Mouse (Mus musculus) adrenal gland, postnatal 10 days (tissue): ENCODE measurements around the gene Gm16442. TPM values are rescaled to one million over a fixed set of nuclear protein-coding genes. Genes with fewer than 3 reads are reported as not detected.
"Not testable (repeated sequence)": the region's sequence is repeated elsewhere in the genome, so short reads cannot be mapped to it uniquely, and the experiment has no call there.

ENCODE experiments used
- DNase-seq: peaks from one replicate; pipeline ENCODE4 v3.0.0; 2021; ENCODE audit warnings: mixed read lengths
- long read RNA-seq, 2 experiments: library from polyadenylated mRNA; stranded (forward); transcript quantifications; one replicate each; pipeline ENCODE4 v2.0.0; 2021
- total RNA-seq, 2 experiments: library from RNA; stranded (reverse); gene quantifications; 2 replicates each; pipeline ENCODE4 v1.2.3; 2021

Gene Gm16442
- not detected for total RNA-seq
- long read RNA-seq, experiment 1 = 0 reads
- long read RNA-seq, experiment 2 = 0 reads

DNA sequence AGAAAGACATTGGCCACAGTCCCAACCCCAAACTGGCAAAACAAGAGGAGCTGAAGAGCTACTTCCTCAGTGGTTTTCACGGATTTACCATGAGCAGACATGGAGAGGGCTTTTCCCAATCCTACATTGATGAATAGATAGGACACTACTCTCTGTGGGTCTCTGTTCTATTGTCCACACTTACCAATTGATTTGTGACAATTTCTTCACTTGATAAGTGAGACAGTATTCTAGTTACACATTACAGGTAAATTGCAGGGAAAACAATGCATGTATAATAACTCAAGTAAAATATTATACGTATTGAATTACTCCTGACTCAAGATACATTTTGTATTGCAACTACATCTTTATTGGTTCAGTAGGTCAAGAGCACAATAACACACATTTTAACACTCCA is at the start of gene Gm16442:
Gene Gm16442, minus strand, starts transcription at position 101 of the 400 bp plus-strand sequence.
- DNase-seq = not testable (repeated sequence)

DNA sequence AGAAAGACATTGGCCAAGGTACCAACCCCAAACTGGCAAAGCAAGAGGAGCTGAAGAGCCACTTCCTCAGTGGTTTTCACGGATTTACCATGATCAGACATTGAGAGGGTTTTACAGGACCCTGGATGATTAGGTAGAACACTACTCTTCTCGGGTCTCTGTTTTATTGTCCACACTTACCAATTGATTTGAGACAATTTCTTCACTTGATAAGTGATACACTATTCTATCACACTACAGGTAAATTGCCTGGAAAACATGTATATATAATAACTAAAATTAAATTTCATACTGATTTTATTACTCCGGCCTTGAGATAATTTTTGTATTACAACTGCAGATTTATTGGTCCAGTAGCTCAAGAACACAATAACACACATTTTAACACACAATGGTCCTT is 45.9 kb upstream of the Gm16442 start, which contains the start of gene Vmn1r94:
Gene Vmn1r94, minus strand, starts transcription at position 101 of the 400 bp plus-strand sequence.
- DNase-seq = not testable (repeated sequence)

DNA sequence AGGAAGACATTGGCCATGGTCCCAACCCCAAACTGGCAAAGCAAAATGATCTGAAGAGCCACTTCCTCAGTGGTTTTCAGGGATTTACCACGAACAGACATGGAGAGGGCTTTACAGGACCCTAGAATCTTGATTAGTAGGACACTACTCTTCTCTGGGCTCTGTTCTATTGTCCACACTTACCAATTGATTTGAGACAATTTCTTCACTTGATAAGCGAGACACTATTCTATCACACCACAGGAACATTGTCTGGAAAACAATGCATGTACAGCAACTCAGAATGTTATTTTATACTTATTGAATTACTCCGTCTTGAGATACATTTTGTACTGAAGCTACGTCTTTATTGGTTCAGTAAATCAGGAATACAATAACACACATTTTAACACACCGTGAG is 16.6 kb upstream of the Gm16442 start, which contains the start of gene Vmn1r93:
Gene Vmn1r93, minus strand, starts transcription at position 101 of the 400 bp plus-strand sequence.
- DNase-seq = not testable (repeated sequence)

DNA sequence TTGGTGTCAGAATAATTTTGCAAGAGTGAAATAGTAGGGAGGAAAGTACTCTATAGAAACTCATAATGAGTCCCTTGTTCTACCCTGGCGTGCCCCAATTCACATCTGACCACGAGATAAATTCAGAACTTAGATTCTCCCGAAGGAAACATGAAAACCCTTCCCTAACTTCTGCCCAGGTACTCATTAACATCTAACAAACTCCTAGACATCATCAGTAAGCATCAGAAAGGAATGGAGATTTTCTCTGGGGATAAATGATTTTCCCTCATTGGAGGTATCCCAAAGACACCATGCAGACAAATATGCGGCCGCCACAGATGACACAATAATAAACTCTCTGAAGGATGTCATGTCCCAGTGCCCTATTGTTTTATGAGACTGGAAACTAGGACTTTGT is 23.0 kb downstream of the Gm16442 start, which contains the start of gene Vmn1r91:
Gene Vmn1r91, plus strand, starts transcription at position 301 of the 400 bp plus-strand sequence.
- DNase-seq = not testable (repeated sequence)

DNA sequence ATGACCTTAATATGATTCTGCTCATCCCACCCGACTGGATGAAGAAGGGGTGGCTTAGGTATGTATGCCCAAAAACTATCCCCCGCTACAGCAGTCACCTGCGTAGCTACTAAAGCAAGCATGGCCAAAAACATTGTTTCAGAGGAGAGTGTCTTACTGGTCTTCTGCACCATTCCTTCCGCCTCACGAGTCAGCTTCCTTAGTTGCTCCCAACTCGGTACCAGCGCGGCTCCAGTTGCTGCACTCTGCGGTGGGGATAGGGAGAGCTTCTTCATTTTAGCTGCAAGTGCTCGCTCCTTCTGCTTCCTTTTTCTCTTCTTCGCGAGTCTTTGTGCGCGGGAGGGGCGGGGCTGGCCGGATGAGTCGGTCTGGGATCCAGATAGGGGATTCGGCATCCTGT is 44.3 kb downstream of the Gm16442 start:
- not testable (repeated sequence) for DNase-seq

Other genes with a start within 250 kb of the Gm16442 start
- not detected for gene Ceacam19, start 234.6 kb downstream of the Gm16442 start, total RNA-seq
- gene Pvr, start 201.4 kb downstream of the Gm16442 start, total RNA-seq = 10 to 100 TPM; 20.9 to 24.9 TPM
- gene Igsf23, start 171.8 kb downstream of the Gm16442 start, total RNA-seq = under 1 TPM; 0.27 TPM
- not detected for gene Ceacam20, start 157.2 kb downstream of the Gm16442 start, total RNA-seq
- not detected for gene Nlrp9b, start 131.1 kb downstream of the Gm16442 start, total RNA-seq
- not detected for gene Vmn1r91, start 22.9 kb downstream of the Gm16442 start, total RNA-seq
- gene Vmn1r93, start 16.5 kb upstream of the Gm16442 start, total RNA-seq = not detected
- not detected for gene Vmn1r94, start 45.8 kb upstream of the Gm16442 start, total RNA-seq
- gene Vmn1r95, start 71.1 kb upstream of the Gm16442 start, total RNA-seq = not detected
- not detected for gene Gm6164, start 83.0 kb upstream of the Gm16442 start, total RNA-seq
- not detected for gene Gm4498, start 111.2 kb upstream of the Gm16442 start, total RNA-seq
- not detected for gene Gm5890, start 140.3 kb upstream of the Gm16442 start, total RNA-seq
- not detected for gene Gm4133, start 211.5 kb upstream of the Gm16442 start, total RNA-seq